Mouse (Mus musculus): ENCODE measurements around the gene Eif2ak2. TPM values are rescaled to one million over a fixed set of nuclear protein-coding genes. Genes with fewer than 3 reads are reported as not detected.
A peak's percentile ranks its signal among the peaks of the same experiment; 100 is the strongest.

Eif2ak2 gene
- 3.6 and 6.0 TPM in 2 replicates for polyA plus RNA-seq (2015; fragmentation: Nextera tagmentation; extraction: Ambion mirVana)

GRCm38 (mm10) chr17:78882401-78883112 lies at the start of gene Eif2ak2:
Gene Eif2ak2, minus strand, starts transcription at chr17:78882573.
- H3K27ac ChIP-seq (replicated peaks): peak within 1 kb of the TSS; percentile 7
- peak within 1 kb of the TSS; percentile 73 for H3K4me2 ChIP-seq
- peak within 1 kb of the TSS; percentile 47 for H3K9ac ChIP-seq (replicated peaks)
- no peaks in the 10 kb centered on the region for H3K36me3 ChIP-seq
- H3K4me3 ChIP-seq (replicated peaks): peak within 1 kb of the TSS; percentile 45
- ATAC-seq (ENCODE audit: low FRiP score): peak; percentile 87
- H3K4me1 ChIP-seq: peaks cover 15% of the 10 kb centered on the region; the same call in 1 of the 2 replicates
- H3K27me3 ChIP-seq (replicated peaks): no peaks in the 10 kb centered on the region
- no peaks in the 10 kb centered on the region for H3K9me3 ChIP-seq (replicated peaks)
- WGBS: 3% methylated on average over 28 of the region's 28 CpGs

DNA sequence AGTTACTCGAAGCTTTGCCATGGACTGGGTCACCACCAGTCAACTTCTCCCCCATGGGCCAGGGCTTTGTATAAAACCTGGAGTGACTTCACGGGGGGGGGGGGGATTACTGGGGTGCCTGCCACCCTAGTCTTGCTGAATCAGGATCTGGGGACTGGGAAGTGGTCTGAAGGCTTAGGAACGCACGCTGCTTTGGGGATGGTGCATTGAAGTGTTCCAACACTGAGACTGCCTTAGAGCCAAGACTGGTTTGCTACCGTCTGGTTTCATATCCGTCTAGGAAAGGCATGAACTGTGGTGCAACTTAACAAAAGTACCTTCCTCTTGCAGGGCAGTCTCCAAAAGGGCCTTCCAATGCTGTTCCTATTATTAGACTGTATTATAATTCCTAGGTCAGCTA lies 35.3 kb upstream of the Eif2ak2 start:
- no peak for ATAC-seq (ENCODE audit: low FRiP score)
- Histone ChIP-seq H3K27ac (replicated peaks) (no peak overlapping the region), H3K9ac (replicated peaks) (no peak overlapping the region), H3K4me3 (replicated peaks) (peak overlapping the region; percentile 80; the same call in 1 of the 2 replicates), H3K27me3 (replicated peaks) (no peaks in the 10 kb centered on the region), H3K4me1 (peaks cover 16% of the 10 kb centered on the region), H3K9me3 (replicated peaks) (no peaks in the 10 kb centered on the region), H3K4me2 (peak overlapping the region; percentile 82), H3K36me3 (peaks cover 34% of the 10 kb centered on the region)
- 51% methylated on average over 6 of the region's 6 CpGs for WGBS

DNA sequence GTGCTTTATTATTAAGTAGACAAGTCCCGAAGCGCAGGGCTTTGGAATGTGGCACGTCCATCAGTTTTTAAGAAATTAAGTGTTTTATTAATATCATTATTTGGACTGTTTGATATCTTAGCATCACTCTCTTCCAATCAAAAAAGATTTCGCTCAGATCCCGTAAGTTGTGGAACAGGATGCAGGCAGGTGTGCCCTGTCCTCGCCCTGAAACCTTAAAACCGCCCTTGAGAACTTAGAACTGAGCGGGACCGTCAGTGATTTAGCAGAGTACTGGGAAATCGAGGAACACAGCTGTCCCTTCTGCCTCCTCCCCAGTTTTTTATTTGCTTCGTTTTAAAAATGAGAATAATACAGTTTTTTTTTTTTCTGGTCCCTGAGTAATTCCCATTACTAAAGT lies 34.5 kb upstream of the Eif2ak2 start:
- Histone ChIP-seq H3K36me3 (peaks cover 27% of the 10 kb centered on the region), H3K4me2 (peak overlapping the region; percentile 82), H3K4me1 (peaks cover 16% of the 10 kb centered on the region), H3K27ac (replicated peaks) (peak overlapping the region; percentile 90), H3K4me3 (replicated peaks) (peak overlapping the region; percentile 80), H3K9me3 (replicated peaks) (no peaks in the 10 kb centered on the region), H3K9ac (replicated peaks) (peak overlapping the region; percentile 87), H3K27me3 (replicated peaks) (no peaks in the 10 kb centered on the region)
- 2% methylated on average over 11 of the region's 11 CpGs for WGBS
- no peak for ATAC-seq (ENCODE audit: low FRiP score)

GRCm38 (mm10) chr17:78916369-78916813 lies 34.0 kb upstream of the Eif2ak2 start, which contains the start of gene Cebpzos:
Gene Cebpzos, plus strand, starts transcription at chr17:78916500.
- no peaks in the 10 kb centered on the region for H3K27me3 ChIP-seq (replicated peaks)
- H3K9me3 ChIP-seq (replicated peaks): no peaks in the 10 kb centered on the region
- under 1% methylated on average over 37 of the region's 37 CpGs for WGBS
- H3K4me1 ChIP-seq: peaks cover 16% of the 10 kb centered on the region
- H3K4me2 ChIP-seq: peak within 1 kb of the TSS; percentile 82
- peaks cover 22% of the 10 kb centered on the region for H3K36me3 ChIP-seq
- peak within 1 kb of the TSS; percentile 87 for H3K9ac ChIP-seq (replicated peaks)
- H3K27ac ChIP-seq (replicated peaks): peak within 1 kb of the TSS; percentile 90
- peak within 1 kb of the TSS; percentile 80 for H3K4me3 ChIP-seq (replicated peaks)
- peak; percentile 97 for ATAC-seq (ENCODE audit: low FRiP score)

- peak overlapping the region; percentile 80 for H3K4me3 ChIP-seq (replicated peaks)
- H3K36me3 ChIP-seq: peaks cover 17% of the 10 kb centered on the region
- H3K27me3 ChIP-seq (replicated peaks): no peaks in the 10 kb centered on the region
- H3K4me2 ChIP-seq: peak overlapping the region; percentile 82
- no peaks in the 10 kb centered on the region for H3K9me3 ChIP-seq (replicated peaks)
- peak overlapping the region; percentile 90 for H3K27ac ChIP-seq (replicated peaks)
- peak overlapping the region; percentile 87 for H3K9ac ChIP-seq (replicated peaks)
- peaks cover 16% of the 10 kb centered on the region for H3K4me1 ChIP-seq
- WGBS: 57% methylated on average over 6 of the region's 6 CpGs
- ATAC-seq (ENCODE audit: low FRiP score): peak; percentile 40
Measured at GRCm38 (mm10) chr17:78915772-78916171, 33.4 kb upstream of the Eif2ak2 start.

DNA sequence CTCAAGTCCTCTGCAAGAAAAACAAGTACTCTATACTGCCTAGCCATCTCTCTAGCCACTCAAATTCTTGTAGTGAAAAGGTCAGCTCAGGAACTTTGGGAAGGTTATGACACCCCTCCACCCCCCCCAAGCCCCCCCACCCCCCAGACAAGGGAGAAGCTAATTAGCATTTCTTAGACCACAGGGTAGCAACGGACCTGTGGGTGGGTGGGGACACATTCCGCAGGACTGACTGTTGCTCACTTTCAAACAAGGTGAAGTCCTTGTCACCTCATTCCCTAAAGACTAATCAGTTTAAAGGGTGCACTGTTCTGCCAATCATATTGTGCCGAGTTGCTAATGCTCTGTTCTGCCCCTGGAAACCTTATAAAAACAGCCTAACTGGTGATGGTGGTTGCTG lies 31.5 kb upstream of the Eif2ak2 start:
- no peak overlapping the region for H3K4me3 ChIP-seq (replicated peaks)
- no peak overlapping the region for H3K4me2 ChIP-seq
- H3K9ac ChIP-seq (replicated peaks): no peak overlapping the region
- peaks cover 2% of the 10 kb centered on the region; the same call in 1 of the 2 replicates for H3K36me3 ChIP-seq
- WGBS: 69% methylated on average over 3 of the region's 3 CpGs
- no peaks in the 10 kb centered on the region for H3K9me3 ChIP-seq (replicated peaks)
- no peak overlapping the region for H3K27ac ChIP-seq (replicated peaks)
- H3K27me3 ChIP-seq (replicated peaks): no peaks in the 10 kb centered on the region
- ATAC-seq (ENCODE audit: low FRiP score): no peak
- peaks cover 16% of the 10 kb centered on the region for H3K4me1 ChIP-seq

DNA sequence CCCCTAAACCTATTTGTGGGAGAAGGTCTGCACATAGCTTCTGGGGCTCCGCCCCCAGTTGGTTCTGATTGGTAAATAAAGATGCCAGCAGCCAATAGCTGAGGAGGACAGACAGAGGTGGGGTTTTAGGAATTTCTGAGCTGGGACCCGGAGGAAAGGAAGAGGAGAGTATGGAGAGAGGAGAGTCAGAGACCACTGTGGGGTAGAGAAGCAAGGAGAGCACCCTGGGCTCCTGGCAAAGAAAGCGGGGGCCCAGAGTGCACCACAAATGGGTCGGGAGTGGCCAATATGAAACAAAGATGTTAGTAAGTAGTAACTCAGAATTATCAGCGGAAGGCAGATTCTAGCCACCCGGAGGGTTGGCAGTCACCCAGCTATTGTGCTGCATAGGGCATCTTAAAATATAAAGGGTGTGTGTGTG lies 30.5 kb upstream of the Eif2ak2 start:
- ATAC-seq (ENCODE audit: low FRiP score): peak; percentile 43
- Histone ChIP-seq H3K4me1 (peaks cover 16% of the 10 kb centered on the region), H3K9me3 (replicated peaks) (no peaks in the 10 kb centered on the region), H3K36me3 (no peaks in the 10 kb centered on the region), H3K27me3 (replicated peaks) (no peaks in the 10 kb centered on the region), H3K4me3 (replicated peaks) (peak overlapping the region; percentile 41), H3K9ac (replicated peaks) (no peak overlapping the region), H3K4me2 (peak overlapping the region; percentile 54), H3K27ac (replicated peaks) (peak overlapping the region; percentile 33)
- WGBS: 34% methylated on average over 6 of the region's 6 CpGs

GRCm38 (mm10) chr17:78909374-78909773 lies 27.0 kb upstream of the Eif2ak2 start:
- 85% methylated on average over 2 of the region's 2 CpGs for WGBS
- H3K4me2 ChIP-seq: no peak overlapping the region
- no peak overlapping the region for H3K27ac ChIP-seq (replicated peaks)
- no peaks in the 10 kb centered on the region for H3K9me3 ChIP-seq (replicated peaks)
- H3K36me3 ChIP-seq: no peaks in the 10 kb centered on the region
- H3K27me3 ChIP-seq (replicated peaks): no peaks in the 10 kb centered on the region
- no peak overlapping the region for H3K4me3 ChIP-seq (replicated peaks)
- H3K9ac ChIP-seq (replicated peaks): no peak overlapping the region
- H3K4me1 ChIP-seq: no peaks in the 10 kb centered on the region
- no peak for ATAC-seq (ENCODE audit: low FRiP score)

DNA sequence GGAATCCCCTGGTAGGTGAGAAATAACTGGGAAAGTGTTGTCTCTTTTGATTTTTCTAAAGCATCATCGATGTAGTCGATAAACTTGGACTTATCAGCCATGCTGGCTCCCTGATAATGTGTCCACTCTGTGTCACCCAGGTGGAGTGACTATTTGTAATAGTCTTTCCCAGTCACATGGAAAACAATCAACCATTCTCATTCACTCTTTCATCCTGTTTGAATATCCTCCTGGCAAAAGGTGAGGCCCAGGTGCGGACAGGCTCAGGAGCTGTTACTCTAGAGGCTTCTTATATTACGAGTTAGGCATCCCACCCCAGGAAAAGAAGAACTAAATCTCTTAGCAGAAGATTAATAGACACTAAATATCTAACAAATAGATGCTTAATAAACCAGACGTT lies 24.5 kb upstream of the Eif2ak2 start, which contains the start of gene Sult6b1:
TSS of gene Sult6b1 (minus strand) at position 101 of the 400 bp plus-strand sequence.
- ATAC-seq (ENCODE audit: low FRiP score): no peak

DNA sequence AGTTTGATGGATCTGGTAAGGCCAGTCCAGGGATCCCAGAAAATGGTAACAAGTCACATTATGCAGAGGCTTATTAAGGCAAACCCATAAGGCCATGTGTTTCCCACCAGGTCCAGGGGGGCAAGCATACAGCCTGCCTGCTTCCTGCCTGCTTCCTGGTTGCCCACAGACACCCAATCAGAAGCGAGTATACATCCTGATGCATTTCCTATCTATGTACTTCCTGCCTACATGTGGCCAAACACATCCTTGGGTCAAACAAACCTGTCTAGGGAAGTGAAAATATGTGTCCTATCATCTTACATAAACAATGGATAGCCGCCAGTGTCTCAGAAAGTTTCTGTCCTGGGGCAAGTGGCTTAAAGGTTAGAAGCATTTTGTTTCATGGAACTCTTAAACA lies 20.8 kb upstream of the Eif2ak2 start:
- no peaks in the 10 kb centered on the region for H3K36me3 ChIP-seq
- no peaks in the 10 kb centered on the region for H3K9me3 ChIP-seq (replicated peaks)
- no peak overlapping the region for H3K9ac ChIP-seq (replicated peaks)
- 90% methylated on average over 2 of the region's 2 CpGs for WGBS
- no peak overlapping the region for H3K27ac ChIP-seq (replicated peaks)
- ATAC-seq (ENCODE audit: low FRiP score): no peak
- no peaks in the 10 kb centered on the region for H3K27me3 ChIP-seq (replicated peaks)
- no peak overlapping the region for H3K4me2 ChIP-seq
- H3K4me3 ChIP-seq (replicated peaks): no peak overlapping the region
- no peaks in the 10 kb centered on the region for H3K4me1 ChIP-seq

More for the DNA sequence above, 24.5 kb upstream of the Eif2ak2 start, which contains the start of gene Sult6b1:
- no peaks in the 10 kb centered on the region for H3K9me3 ChIP-seq (replicated peaks)
- H3K4me1 ChIP-seq: no peaks in the 10 kb centered on the region
- no peak within 1 kb of the TSS for H3K4me2 ChIP-seq
- 88% methylated on average over 5 of the region's 5 CpGs for WGBS
- no peaks in the 10 kb centered on the region for H3K36me3 ChIP-seq
- H3K27me3 ChIP-seq (replicated peaks): no peaks in the 10 kb centered on the region
- H3K9ac ChIP-seq (replicated peaks): no peak within 1 kb of the TSS
- no peak within 1 kb of the TSS for H3K27ac ChIP-seq (replicated peaks)
- no peak within 1 kb of the TSS for H3K4me3 ChIP-seq (replicated peaks)

GRCm38 (mm10) chr17:78895394-78895793 lies 13.0 kb upstream of the Eif2ak2 start:
- peak overlapping the region; percentile 31 for H3K4me2 ChIP-seq
- WGBS: 52% methylated on average over 8 of the region's 8 CpGs
- H3K4me3 ChIP-seq (replicated peaks): no peak overlapping the region
- H3K9ac ChIP-seq (replicated peaks): no peak overlapping the region
- no peak for ATAC-seq (ENCODE audit: low FRiP score)
- H3K4me1 ChIP-seq: no peaks in the 10 kb centered on the region
- no peaks in the 10 kb centered on the region for H3K9me3 ChIP-seq (replicated peaks)
- no peak overlapping the region for H3K27ac ChIP-seq (replicated peaks)
- no peaks in the 10 kb centered on the region for H3K27me3 ChIP-seq (replicated peaks)
- no peaks in the 10 kb centered on the region for H3K36me3 ChIP-seq

DNA sequence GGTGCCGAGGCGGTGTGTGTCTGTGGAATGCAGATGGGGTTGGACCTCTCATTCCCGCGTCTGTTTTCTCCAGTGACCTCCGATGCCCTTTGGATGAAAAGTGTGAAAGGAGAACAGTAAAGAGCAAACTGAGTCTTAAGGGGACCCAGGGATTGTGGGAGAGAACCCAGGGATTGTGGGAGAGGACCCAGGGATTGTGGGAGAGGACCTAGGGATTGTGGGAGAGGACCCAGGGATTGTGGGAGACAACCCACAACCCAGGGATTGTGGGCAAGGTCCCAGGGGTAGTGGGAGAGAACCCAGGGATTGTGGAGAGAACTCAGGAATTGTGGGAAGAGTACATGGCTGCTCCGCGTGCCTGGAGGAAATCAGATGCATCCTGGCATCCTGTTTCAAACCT lies 12.6 kb upstream of the Eif2ak2 start:
- Histone ChIP-seq H3K4me2 (peak overlapping the region; percentile 31; the same call in 1 of the 2 replicates), H3K9ac (replicated peaks) (no peak overlapping the region), H3K36me3 (no peaks in the 10 kb centered on the region), H3K27ac (replicated peaks) (no peak overlapping the region), H3K4me3 (replicated peaks) (no peak overlapping the region), H3K9me3 (replicated peaks) (no peaks in the 10 kb centered on the region), H3K27me3 (replicated peaks) (no peaks in the 10 kb centered on the region), H3K4me1 (no peaks in the 10 kb centered on the region)
- ATAC-seq (ENCODE audit: low FRiP score): no peak
- WGBS: 88% methylated on average over 7 of the region's 7 CpGs

All from neural tube, embryonic 15.5 days (tissue).